Mouse (Mus musculus): Measurements from ENCODE around the gene Nmu. TPM values are rescaled to one million over a fixed set of nuclear protein-coding genes. Genes with fewer than 3 reads are reported as not detected.

Nmu gene
- polyA plus RNA-seq, 1 experiment from 2014 or later: 1.6 TPM

DNA sequence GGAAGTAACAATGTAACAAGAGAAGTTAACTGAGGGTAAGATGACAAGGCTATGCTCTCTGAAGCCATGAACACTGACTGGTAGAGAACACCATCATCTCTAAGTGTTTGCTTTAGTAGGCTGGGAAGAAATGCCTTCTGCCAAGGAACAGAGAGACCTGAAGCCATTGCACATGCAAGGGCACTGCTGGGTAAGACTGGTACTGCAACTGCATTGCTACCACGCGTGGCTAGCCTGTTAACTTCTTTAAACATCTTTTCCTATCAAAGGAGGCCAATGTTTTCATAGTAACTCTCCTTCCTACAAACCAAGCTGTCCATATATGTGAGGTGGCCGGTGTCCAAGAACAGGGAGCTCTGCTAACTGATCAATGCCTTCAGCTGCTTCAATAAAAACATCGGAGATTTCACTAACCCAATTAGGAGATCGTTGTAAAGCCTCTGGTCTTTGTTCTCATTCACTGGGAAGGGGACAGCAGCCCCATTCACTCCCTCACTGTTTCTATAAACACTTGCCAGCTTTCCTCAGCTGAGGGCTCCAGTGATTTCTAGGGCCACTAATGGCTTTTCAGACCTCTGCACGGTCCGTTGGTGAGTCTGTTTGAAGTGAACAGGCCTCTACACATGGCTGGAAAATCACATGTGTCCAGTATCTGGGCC, 11.5 kb downstream of the Nmu start:
- Histone ChIP-seq H3K27me3 (no peaks in the 10 kb centered on the region), H3K4me1 (replicated peaks) (no peaks in the 10 kb centered on the region), H3K4me2 (no peak overlapping the region), H3K4me3 (no peak overlapping the region), H3K36me3 (no peaks in the 10 kb centered on the region), H3K27ac (replicated peaks) (no peak overlapping the region), H3K9me3 (no peaks in the 10 kb centered on the region), H3K9ac (no peak overlapping the region)
- WGBS: 43% methylated on average over 7 of the region's 7 CpGs
- ATAC-seq (ENCODE audit: low FRiP score, low read depth): peak; percentile 54; the same call in 1 of the 2 replicates

- no peak overlapping the region for H3K4me3 ChIP-seq
- no peaks in the 10 kb centered on the region for H3K36me3 ChIP-seq
- 81% methylated on average over 5 of the region's 5 CpGs for WGBS
- ATAC-seq (ENCODE audit: low FRiP score, low read depth): no peak
- H3K9ac ChIP-seq: no peak overlapping the region
- no peaks in the 10 kb centered on the region for H3K4me1 ChIP-seq (replicated peaks)
- H3K9me3 ChIP-seq: no peaks in the 10 kb centered on the region
- H3K27ac ChIP-seq (replicated peaks): no peak overlapping the region
- H3K27me3 ChIP-seq: no peaks in the 10 kb centered on the region
- no peak overlapping the region for H3K4me2 ChIP-seq
Measured at GRCm38 (mm10) chr5:76351537-76351936, 12.1 kb downstream of the Nmu start.

DNA sequence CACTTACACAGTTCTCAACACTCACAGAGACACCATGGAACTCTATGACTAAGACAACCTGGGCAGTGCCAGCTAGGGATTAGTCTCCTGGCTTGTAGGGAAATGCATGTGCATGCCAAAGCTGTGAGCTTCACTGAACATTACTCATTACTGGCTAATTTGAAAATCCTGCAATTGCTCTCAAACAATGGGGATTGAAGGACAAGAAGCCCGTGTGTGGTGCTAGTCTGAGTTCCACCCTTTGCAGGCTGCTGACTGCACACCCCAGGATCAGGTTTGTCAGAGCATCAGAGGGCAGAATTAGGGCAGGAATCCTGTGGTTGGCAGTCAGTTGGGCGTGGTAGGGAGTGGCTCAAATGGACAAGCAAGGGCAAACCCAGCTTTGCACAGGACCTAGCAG, 17.5 kb downstream of the Nmu start:
- H3K9ac ChIP-seq: no peak overlapping the region
- ATAC-seq (ENCODE audit: low FRiP score, low read depth): no peak
- no peaks in the 10 kb centered on the region for H3K4me1 ChIP-seq (replicated peaks)
- 67% methylated on average over 2 of the region's 2 CpGs for WGBS
- H3K4me2 ChIP-seq: no peak overlapping the region
- H3K27me3 ChIP-seq: no peaks in the 10 kb centered on the region
- H3K4me3 ChIP-seq: no peak overlapping the region
- no peak overlapping the region for H3K27ac ChIP-seq (replicated peaks)
- H3K9me3 ChIP-seq: no peaks in the 10 kb centered on the region
- H3K36me3 ChIP-seq: no peaks in the 10 kb centered on the region

- H3K4me3 ChIP-seq: no peak overlapping the region
- H3K4me1 ChIP-seq (replicated peaks): no peaks in the 10 kb centered on the region
- ATAC-seq (ENCODE audit: low FRiP score, low read depth): no peak
- WGBS: 71% methylated on average over 2 of the region's 2 CpGs
- no peak overlapping the region for H3K27ac ChIP-seq (replicated peaks)
- no peak overlapping the region for H3K9ac ChIP-seq
- H3K36me3 ChIP-seq: no peaks in the 10 kb centered on the region
- H3K4me2 ChIP-seq: no peak overlapping the region
- no peaks in the 10 kb centered on the region for H3K27me3 ChIP-seq
- H3K9me3 ChIP-seq: no peaks in the 10 kb centered on the region
Measured at GRCm38 (mm10) chr5:76340931-76341330, 22.7 kb downstream of the Nmu start.

- no peak overlapping the region for H3K4me3 ChIP-seq
- no peaks in the 10 kb centered on the region for H3K9me3 ChIP-seq
- H3K9ac ChIP-seq: no peak overlapping the region
- H3K36me3 ChIP-seq: no peaks in the 10 kb centered on the region
- no peak overlapping the region for H3K27ac ChIP-seq (replicated peaks)
- 83% methylated on average over 8 of the region's 8 CpGs for WGBS
- H3K4me1 ChIP-seq (replicated peaks): no peaks in the 10 kb centered on the region
- no peaks in the 10 kb centered on the region for H3K27me3 ChIP-seq
- ATAC-seq (ENCODE audit: low FRiP score, low read depth): no peak
- no peak overlapping the region for H3K4me2 ChIP-seq
Measured at GRCm38 (mm10) chr5:76337100-76337499, 26.5 kb downstream of the Nmu start.

DNA sequence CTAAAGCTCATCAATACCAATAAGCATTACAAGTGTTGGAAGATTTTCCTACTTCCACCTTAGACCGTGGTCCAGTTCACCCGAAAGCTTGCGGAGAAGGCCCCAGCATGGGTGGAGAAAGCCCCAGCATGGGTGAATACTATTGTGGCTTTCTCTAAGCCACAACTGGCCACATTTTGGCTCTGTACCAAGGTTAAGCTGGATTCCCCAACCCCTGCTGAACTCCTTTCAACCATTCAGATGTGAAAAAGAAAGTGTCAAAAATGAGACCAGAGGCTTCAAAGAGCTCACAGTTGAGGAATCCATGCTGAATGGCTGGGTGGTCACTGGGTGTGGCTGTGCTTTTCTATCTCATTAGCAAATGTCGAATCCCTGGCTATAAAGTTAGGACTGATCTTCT, 29.8 kb downstream of the Nmu start:
- H3K27ac ChIP-seq (replicated peaks): no peak overlapping the region
- H3K9ac ChIP-seq: no peak overlapping the region
- H3K4me1 ChIP-seq (replicated peaks): no peaks in the 10 kb centered on the region
- no peak for ATAC-seq (ENCODE audit: low FRiP score, low read depth)
- no peaks in the 10 kb centered on the region for H3K27me3 ChIP-seq
- no peaks in the 10 kb centered on the region for H3K9me3 ChIP-seq
- WGBS: 57% methylated on average over 4 of the region's 4 CpGs
- H3K4me2 ChIP-seq: no peak overlapping the region
- no peaks in the 10 kb centered on the region for H3K36me3 ChIP-seq
- no peak overlapping the region for H3K4me3 ChIP-seq

GRCm38 (mm10) chr5:76330953-76331352, 32.6 kb downstream of the Nmu start, which contains the start of gene Pdcl2:
Gene Pdcl2, minus strand, starts transcription at chr5:76331156.
- Histone ChIP-seq H3K9me3 (no peaks in the 10 kb centered on the region), H3K4me1 (replicated peaks) (no peaks in the 10 kb centered on the region), H3K9ac (no peak within 1 kb of the TSS), H3K27ac (replicated peaks) (no peak within 1 kb of the TSS), H3K4me3 (no peak within 1 kb of the TSS), H3K27me3 (no peaks in the 10 kb centered on the region), H3K4me2 (no peak within 1 kb of the TSS), H3K36me3 (no peaks in the 10 kb centered on the region)
- WGBS: 86% methylated on average over 7 of the region's 7 CpGs
- ATAC-seq (ENCODE audit: low FRiP score, low read depth): no peak

GRCm38 (mm10) chr5:76327296-76327695, 36.3 kb downstream of the Nmu start:
- no peak for ATAC-seq (ENCODE audit: low FRiP score, low read depth)
- Histone ChIP-seq H3K4me1 (replicated peaks) (0 out of 2 replicates have a peak, but pooled peaks cover 4% of the 10 kb centered on the region), H3K9me3 (no peaks in the 10 kb centered on the region), H3K9ac (no peak overlapping the region), H3K4me3 (no peak overlapping the region), H3K27ac (replicated peaks) (no peak overlapping the region), H3K36me3 (no peaks in the 10 kb centered on the region), H3K4me2 (no peak overlapping the region), H3K27me3 (no peaks in the 10 kb centered on the region)
- WGBS: 65% methylated on average over 2 of the region's 2 CpGs

- Histone ChIP-seq H3K4me3 (no peak overlapping the region), H3K4me2 (no peak overlapping the region), H3K36me3 (no peaks in the 10 kb centered on the region), H3K27ac (replicated peaks) (no peak overlapping the region), H3K9ac (no peak overlapping the region), H3K4me1 (replicated peaks) (0 out of 2 replicates have a peak, but pooled peaks cover 4% of the 10 kb centered on the region), H3K27me3 (no peaks in the 10 kb centered on the region), H3K9me3 (no peaks in the 10 kb centered on the region)
- ATAC-seq (ENCODE audit: low FRiP score, low read depth): no peak
- WGBS: 91% methylated on average over 4 of the region's 4 CpGs
Measured at GRCm38 (mm10) chr5:76325113-76325512, 38.5 kb downstream of the Nmu start.

DNA sequence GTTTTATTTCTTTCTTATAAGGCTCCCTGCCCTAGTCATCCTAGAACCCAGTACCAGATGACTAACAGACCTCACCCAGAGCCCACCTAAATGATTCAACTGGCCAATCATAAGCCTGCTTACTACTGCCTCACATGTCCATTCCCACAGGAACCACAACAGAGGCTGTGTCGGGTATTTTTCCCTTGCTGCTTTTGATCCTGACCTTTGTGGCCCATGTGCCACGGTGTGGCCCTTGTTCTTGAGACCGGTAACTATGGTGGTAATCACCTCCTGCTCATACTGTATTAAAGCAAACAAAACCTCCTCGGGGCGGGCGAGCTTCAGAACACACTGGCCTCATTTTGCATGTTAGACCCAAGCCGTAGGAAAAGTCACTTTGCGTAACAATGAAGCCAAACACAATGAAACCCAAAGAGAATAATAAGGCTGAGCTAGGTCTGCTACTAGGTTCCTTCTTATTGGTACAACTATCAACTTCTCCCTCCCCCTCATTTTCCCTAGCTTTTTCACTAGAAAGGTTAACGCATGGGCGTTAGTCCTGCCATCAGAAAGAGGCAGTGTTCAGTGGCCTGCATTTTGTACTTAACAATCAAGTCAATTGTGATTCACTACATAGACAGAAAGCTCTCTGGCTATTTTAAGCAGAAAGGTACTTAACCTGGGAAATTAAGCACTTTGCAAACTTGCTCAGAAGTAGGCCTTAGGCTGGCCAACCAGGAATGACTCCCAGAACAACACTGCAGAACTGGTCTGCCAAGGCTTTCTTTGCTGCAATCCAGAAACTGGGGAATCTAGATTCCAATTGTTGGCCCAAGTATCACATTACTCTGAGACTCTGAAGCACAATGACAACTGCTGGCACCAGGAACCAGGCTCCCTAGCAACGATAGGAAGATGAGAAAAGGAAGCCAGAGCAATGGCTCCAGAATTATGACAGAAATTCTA, 42.1 kb downstream of the Nmu start:
- Histone ChIP-seq H3K9me3 (no peaks in the 10 kb centered on the region), H3K27me3 (no peaks in the 10 kb centered on the region), H3K4me3 (no peak overlapping the region), H3K4me1 (replicated peaks) (0 out of 2 replicates have a peak, but pooled peaks cover 4% of the 10 kb centered on the region), H3K27ac (replicated peaks) (no peak overlapping the region), H3K4me2 (no peak overlapping the region), H3K9ac (no peak overlapping the region), H3K36me3 (no peaks in the 10 kb centered on the region)
- no peak for ATAC-seq (ENCODE audit: low FRiP score, low read depth)
- WGBS: 15% methylated on average over 11 of the region's 11 CpGs

- Histone ChIP-seq H3K9ac (no peak overlapping the region), H3K9me3 (no peaks in the 10 kb centered on the region), H3K4me2 (no peak overlapping the region), H3K27ac (replicated peaks) (no peak overlapping the region), H3K27me3 (no peaks in the 10 kb centered on the region), H3K4me1 (replicated peaks) (peaks cover 10% of the 10 kb centered on the region), H3K4me3 (no peak overlapping the region), H3K36me3 (no peaks in the 10 kb centered on the region)
- ATAC-seq (ENCODE audit: low FRiP score, low read depth): no peak
- 72% methylated on average over 2 of the region's 2 CpGs for WGBS
Measured at GRCm38 (mm10) chr5:76308206-76308605, 55.4 kb downstream of the Nmu start.

- no peak overlapping the region for H3K4me3 ChIP-seq
- no peaks in the 10 kb centered on the region for H3K36me3 ChIP-seq
- no peak overlapping the region for H3K9ac ChIP-seq
- H3K4me2 ChIP-seq: 0 out of 2 replicates have a peak overlapping the region, but pooled peaks have one; percentile 68
- H3K4me1 ChIP-seq (replicated peaks): peaks cover 28% of the 10 kb centered on the region
- H3K27me3 ChIP-seq: no peaks in the 10 kb centered on the region
- 50% methylated on average over 3 of the region's 3 CpGs for WGBS
- no peak for ATAC-seq (ENCODE audit: low FRiP score, low read depth)
- H3K27ac ChIP-seq (replicated peaks): no peak overlapping the region
- H3K9me3 ChIP-seq: no peaks in the 10 kb centered on the region
Measured at GRCm38 (mm10) chr5:76306261-76306660, 57.3 kb downstream of the Nmu start.

Measured in hindbrain, embryonic 15.5 days (tissue).